Mouse (Mus musculus) hindbrain, embryonic 15.5 days (tissue): ENCODE results near the gene Tmem220. TPM values are rescaled to one million over a fixed set of nuclear protein-coding genes. Genes with fewer than 3 reads are reported as not detected.
A peak's percentile ranks its signal among the peaks of the same experiment; 100 is the strongest.

Source experiments
- ATAC-seq: fragments of 200-750 bp; cut with Nextera tagmentation; 2 replicates; pipeline ENCODE4 v1.8.0; 2017; ENCODE audit warnings: low read depth, moderate number of reproducible peaks, moderate TSS enrichment; ENCODE audit not compliant: low FRiP score
- H3K27ac ChIP-seq: fragments of 300-500 bp; sonication (generic); replicated peaks from 2 replicates; pipeline ENCODE4 v1.5.1; 2015; ENCODE audit warnings: mild to moderate bottlenecking, inconsistent platforms
- H3K27me3 ChIP-seq: fragments of 300-500 bp; sonication (generic); 2 replicates; pipeline ENCODE4 v1.6.1; 2015; ENCODE audit warnings: control low read depth, inconsistent platforms
- H3K36me3 ChIP-seq: fragments of 300-500 bp; sonication (generic); 2 replicates; pipeline ENCODE4 v1.6.1; 2015; ENCODE audit warnings: control low read depth, inconsistent platforms
- H3K4me1 ChIP-seq: fragments of 300-500 bp; sonication (generic); replicated peaks from 2 replicates; pipeline ENCODE4 v1.6.1; 2015; ENCODE audit warnings: control low read depth, inconsistent platforms
- H3K4me2 ChIP-seq: fragments of 300-500 bp; sonication (generic); 2 replicates; pipeline ENCODE4 v1.6.1; 2015; ENCODE audit warnings: moderate library complexity, mild to moderate bottlenecking, inconsistent platforms
- H3K4me3 ChIP-seq: fragments of 300-500 bp; sonication (generic); 2 replicates; pipeline ENCODE4 v1.5.1; 2015; ENCODE audit warnings: mild to moderate bottlenecking, inconsistent platforms
- H3K9ac ChIP-seq: fragments of 300-500 bp; sonication (generic); 2 replicates; pipeline ENCODE4 v1.6.1; 2015; ENCODE audit warnings: inconsistent platforms
- H3K9me3 ChIP-seq: fragments of 300-500 bp; sonication (generic); 2 replicates; pipeline ENCODE4 v1.6.1; 2016; ENCODE audit warnings: control low read depth, inconsistent platforms
- WGBS: fragments of 180-500 bp; shearing (Covaris S2); methylation state at CpG from one replicate; pipeline ENCODE4 v1.1.7; 2015; 5-methylcytosine and 5-hydroxymethylcytosine counted together
- polyA plus RNA-seq: library from polyadenylated mRNA; unstranded; fragments of >200 nt; fragmentation: Nextera tagmentation; extraction: Ambion mirVana; gene quantifications from 2 replicates; pipeline ENCODE4 v1.2.1, GENCODE M21; 2015

The Tmem220 gene
- polyA plus RNA-seq, 1 experiment from 2014 or later, result 0.34 TPM

GRCm38 (mm10) chr11:67047199-67047598, 22.2 kb downstream of the Tmem220 start:
- no peak overlapping the region for H3K4me2 ChIP-seq
- H3K4me3 ChIP-seq, result no peak overlapping the region
- no peak overlapping the region for H3K9ac ChIP-seq
- H3K27ac ChIP-seq, result no peak overlapping the region
- ATAC-seq, result no peak
- 91% methylated on average over 5 of the region's 5 CpGs for WGBS
- peaks cover 12% of the 10 kb centered on the region; the same call in 1 of the 2 replicates for H3K4me1 ChIP-seq
- no peaks in the 10 kb centered on the region for H3K27me3 ChIP-seq
- no peaks in the 10 kb centered on the region for H3K9me3 ChIP-seq
- peaks cover 9% of the 10 kb centered on the region; the same call in 1 of the 2 replicates for H3K36me3 ChIP-seq

GRCm38 (mm10) chr11:67048496-67048895, 23.5 kb downstream of the Tmem220 start:
- 95% methylated on average over 8 of the region's 8 CpGs for WGBS
- no peak overlapping the region for H3K27ac ChIP-seq

DNA sequence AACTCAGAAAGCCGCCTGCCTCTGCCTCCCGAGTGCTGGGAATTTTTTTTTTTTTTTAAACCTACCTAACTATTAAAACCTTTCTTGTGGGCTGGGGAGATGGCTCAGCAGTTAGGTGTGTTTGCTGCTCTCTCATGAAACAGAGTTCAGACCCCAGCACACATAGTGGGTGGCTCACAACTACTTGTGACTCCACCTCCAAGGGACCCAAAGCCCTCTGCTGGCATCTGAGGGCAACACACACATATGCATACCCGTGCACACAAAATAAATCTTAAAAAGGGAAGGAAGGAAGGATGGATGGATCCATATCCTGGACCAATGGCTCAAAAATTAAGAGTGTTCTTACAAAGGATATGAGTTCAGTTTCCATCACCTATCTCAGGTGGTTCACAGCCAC, 24.3 kb downstream of the Tmem220 start:
- WGBS, result 97% methylated on average over 3 of the region's 3 CpGs

More at GRCm38 (mm10) chr11:67048496-67048895, 23.5 kb downstream of the Tmem220 start:
- Histone ChIP-seq H3K27me3 (no peaks in the 10 kb centered on the region), H3K4me3 (no peak overlapping the region), H3K9me3 (no peaks in the 10 kb centered on the region), H3K4me2 (no peak overlapping the region), H3K4me1 (peaks cover 19% of the 10 kb centered on the region), H3K9ac (no peak overlapping the region), H3K36me3 (peaks cover 9% of the 10 kb centered on the region; the same call in 1 of the 2 replicates)
- ATAC-seq, result no peak

DNA sequence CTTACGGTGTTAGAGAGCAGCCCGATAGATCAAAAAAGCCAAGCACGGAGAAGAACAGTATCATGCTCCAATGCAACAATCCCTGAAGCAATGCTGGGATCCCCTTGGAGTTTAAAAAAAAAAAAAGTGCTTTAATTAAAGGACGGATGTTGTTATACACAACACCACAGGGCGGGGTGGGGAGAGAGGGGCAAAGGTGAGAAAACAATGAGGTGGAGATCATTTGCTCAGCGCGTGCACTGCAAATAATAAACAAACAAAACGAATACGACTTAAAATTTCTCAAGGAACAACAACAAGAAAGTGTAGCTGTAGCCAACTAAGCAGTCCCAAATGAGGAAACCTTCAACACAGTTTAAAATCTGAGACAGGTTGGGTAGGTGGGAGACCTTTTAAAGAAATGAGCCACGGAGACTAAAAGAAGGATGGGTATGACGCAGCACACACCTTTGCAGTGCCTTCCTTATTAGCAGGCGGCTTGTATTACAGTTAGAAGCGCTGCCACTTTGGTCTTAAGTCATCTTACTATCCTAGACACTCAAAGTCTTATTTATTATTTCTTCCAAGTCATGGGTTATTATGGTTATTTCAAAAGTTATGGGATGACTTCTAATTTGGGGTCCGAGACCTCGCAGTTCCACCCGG, 26.8 kb downstream of the Tmem220 start:
- peak overlapping the region; percentile 78 for H3K4me3 ChIP-seq
- peak overlapping the region; percentile 83 for H3K27ac ChIP-seq
- H3K4me1 ChIP-seq, result peaks cover 29% of the 10 kb centered on the region
- H3K27me3 ChIP-seq, result no peaks in the 10 kb centered on the region
- H3K4me2 ChIP-seq, result peak overlapping the region; percentile 70
- 9% methylated on average over 16 of the region's 16 CpGs for WGBS
- H3K9me3 ChIP-seq, result no peaks in the 10 kb centered on the region
- H3K9ac ChIP-seq, result peak overlapping the region; percentile 77
- peaks cover 22% of the 10 kb centered on the region for H3K36me3 ChIP-seq
- ATAC-seq, result peak; percentile 38; the same call in 1 of the 2 replicates

More for the DNA sequence above, 24.3 kb downstream of the Tmem220 start:
- Histone ChIP-seq H3K4me2 (no peak overlapping the region), H3K27me3 (no peaks in the 10 kb centered on the region), H3K9ac (no peak overlapping the region), H3K36me3 (peaks cover 9% of the 10 kb centered on the region; the same call in 1 of the 2 replicates), H3K27ac (no peak overlapping the region), H3K9me3 (no peaks in the 10 kb centered on the region), H3K4me1 (peaks cover 27% of the 10 kb centered on the region), H3K4me3 (no peak overlapping the region)
- no peak for ATAC-seq

DNA sequence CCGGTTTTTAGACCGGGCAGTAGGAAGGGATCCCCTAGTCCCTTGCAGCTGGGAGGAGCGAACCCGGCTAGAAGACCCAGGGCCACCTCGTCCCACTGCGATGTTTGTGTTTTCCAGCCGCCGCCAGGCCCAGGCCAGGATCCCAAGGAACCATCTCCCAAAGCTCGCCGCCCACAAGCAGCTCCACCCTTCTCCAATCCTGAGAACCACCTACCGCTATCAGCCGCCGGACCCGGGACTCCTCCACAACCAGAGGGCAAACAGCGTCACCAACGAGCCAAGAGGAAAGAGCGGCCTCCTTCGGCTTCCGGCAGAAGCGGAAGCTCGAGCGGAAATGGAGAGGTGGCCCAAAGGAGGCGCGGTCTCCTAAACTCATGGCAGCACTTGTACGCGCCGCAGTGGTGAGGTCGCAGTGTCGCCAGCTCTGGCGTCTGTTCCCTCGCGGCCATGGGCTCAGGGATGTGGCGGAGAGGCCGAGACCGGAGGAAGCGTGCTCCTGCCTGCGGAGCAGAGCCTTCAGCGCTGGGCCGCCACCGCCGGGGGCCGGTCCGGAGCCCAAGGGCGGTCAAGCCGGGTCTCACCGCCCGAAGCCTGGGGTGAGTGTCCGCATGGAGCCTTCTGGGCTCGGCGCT, 27.5 kb downstream of the Tmem220 start, which contains the start of the genes Adprm and Sco1:
Adprm (minus strand) TSS at position 274 of the 632 bp plus-strand sequence.
Sco1 (plus strand) TSS at position 350 of the 632 bp plus-strand sequence.
- Histone ChIP-seq H3K4me2 (peak within 1 kb of the TSS; percentile 70), H3K4me3 (peak within 1 kb of the TSS; percentile 78), H3K27ac (peak within 1 kb of the TSS; percentile 83), H3K9me3 (no peaks in the 10 kb centered on the region), H3K27me3 (no peaks in the 10 kb centered on the region), H3K36me3 (peaks cover 28% of the 10 kb centered on the region), H3K4me1 (peaks cover 29% of the 10 kb centered on the region), H3K9ac (peak within 1 kb of the TSS; percentile 77)
- WGBS, result 0% methylated on average over 50 of the region's 50 CpGs
- peak; percentile 95 for ATAC-seq

DNA sequence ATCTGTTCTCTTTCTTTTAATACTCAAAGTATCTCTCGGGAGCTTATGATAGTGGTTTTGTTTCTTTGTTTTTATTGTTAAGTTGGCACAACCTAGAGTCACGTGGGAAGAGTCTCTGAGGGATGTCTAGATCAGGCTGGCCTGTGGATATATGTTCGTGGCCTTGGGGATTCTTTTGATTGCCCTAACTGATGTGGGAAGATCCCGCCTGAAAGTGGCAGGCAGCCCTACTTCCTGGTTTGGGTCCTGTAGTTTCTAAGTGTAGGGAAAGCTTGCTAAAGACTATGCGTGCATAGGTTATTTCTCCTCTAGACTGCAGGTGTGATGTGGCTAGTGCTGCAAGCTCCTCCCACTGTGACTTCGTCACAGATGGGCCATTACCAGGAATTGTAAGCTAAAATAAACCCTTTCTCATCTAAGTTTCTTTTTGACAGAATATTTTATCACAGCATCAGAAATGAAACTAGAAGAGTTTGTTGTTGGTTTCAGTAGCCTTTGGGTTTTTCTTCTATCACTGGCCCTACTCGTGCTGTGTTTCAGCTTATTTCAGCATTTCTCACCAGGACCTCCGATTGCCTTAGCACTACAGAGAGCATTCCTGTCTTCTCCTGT, 29.9 kb downstream of the Tmem220 start:
- WGBS, result 92% methylated on average over 8 of the region's 8 CpGs
- no peaks in the 10 kb centered on the region for H3K9me3 ChIP-seq
- no peak for ATAC-seq
- no peak overlapping the region for H3K4me3 ChIP-seq
- H3K4me2 ChIP-seq, result no peak overlapping the region
- peaks cover 29% of the 10 kb centered on the region for H3K4me1 ChIP-seq
- no peak overlapping the region for H3K27ac ChIP-seq
- H3K27me3 ChIP-seq, result no peaks in the 10 kb centered on the region
- H3K9ac ChIP-seq, result no peak overlapping the region
- H3K36me3 ChIP-seq, result peaks cover 44% of the 10 kb centered on the region

DNA sequence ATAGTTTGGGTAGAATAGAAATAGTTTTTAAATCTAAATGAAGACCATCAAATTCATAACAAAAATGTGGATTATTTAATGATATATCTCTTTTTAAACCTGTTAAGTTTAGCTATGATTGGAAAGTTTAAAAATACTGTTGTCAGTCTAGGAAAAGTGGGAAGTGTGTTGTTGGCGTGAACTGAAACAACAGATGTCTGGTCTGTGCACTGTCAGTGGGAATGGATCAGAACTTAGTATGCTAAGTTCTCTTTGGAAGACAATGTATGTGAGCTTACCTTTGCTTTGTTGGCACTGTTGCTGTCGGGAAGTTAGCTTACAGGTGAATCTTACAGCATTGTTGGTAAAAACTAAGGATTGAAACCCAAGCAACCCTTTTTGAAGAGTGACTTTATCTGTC, 36.4 kb downstream of the Tmem220 start:
- WGBS, result 93% methylated on average over 2 of the region's 2 CpGs
- Histone ChIP-seq H3K36me3 (peaks cover 84% of the 10 kb centered on the region), H3K4me3 (no peak overlapping the region), H3K27me3 (no peaks in the 10 kb centered on the region), H3K4me2 (no peak overlapping the region), H3K4me1 (no peaks in the 10 kb centered on the region), H3K9me3 (no peaks in the 10 kb centered on the region), H3K27ac (no peak overlapping the region), H3K9ac (no peak overlapping the region)
- ATAC-seq, result no peak

DNA sequence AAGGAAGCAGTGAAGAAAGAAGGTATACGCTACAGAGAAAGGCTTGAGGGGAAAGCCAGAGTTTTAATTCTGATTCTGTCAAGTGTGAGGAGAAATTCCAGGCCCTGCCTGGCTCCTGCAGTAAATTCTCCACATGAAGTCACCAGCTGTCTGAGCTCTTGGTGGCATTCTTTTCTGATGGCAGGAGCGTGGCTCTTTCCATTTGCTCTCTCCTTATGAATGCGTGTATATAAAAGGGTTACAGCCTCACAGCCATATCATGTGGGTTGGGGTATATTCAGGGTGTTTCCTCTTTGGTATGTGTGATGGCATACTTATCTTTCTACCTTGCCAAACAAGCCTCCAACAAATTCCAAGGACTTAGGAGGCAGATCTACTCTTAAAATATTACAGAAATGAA, 37.8 kb downstream of the Tmem220 start:
- no peak for ATAC-seq
- 90% methylated on average over 3 of the region's 3 CpGs for WGBS
- Histone ChIP-seq H3K27me3 (no peaks in the 10 kb centered on the region), H3K27ac (no peak overlapping the region), H3K4me1 (no peaks in the 10 kb centered on the region), H3K36me3 (peaks cover 74% of the 10 kb centered on the region), H3K4me2 (no peak overlapping the region), H3K9ac (no peak overlapping the region), H3K9me3 (no peaks in the 10 kb centered on the region), H3K4me3 (no peak overlapping the region)

DNA sequence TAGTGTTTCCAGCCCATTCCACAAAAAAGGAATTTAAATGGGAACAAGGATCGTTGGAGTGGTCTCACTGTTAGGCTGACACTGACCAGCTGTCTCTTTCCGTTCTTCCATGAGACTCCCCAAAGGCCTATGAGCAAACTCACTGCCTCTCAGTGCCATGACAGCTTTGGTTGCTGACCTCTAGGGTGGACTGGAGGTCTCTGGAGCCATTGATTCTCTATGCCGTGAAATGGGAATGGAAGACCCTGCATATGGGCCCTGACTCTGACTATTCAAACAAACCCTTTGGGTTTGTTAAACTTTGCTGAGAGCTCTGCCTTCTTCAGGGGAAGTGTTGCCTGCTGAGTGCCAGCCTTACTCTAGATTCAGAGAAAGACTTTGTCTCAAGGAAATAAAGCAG, 42.8 kb downstream of the Tmem220 start:
- Histone ChIP-seq H3K36me3 (peaks cover 36% of the 10 kb centered on the region), H3K4me3 (no peak overlapping the region), H3K27ac (no peak overlapping the region), H3K4me1 (no peaks in the 10 kb centered on the region), H3K9me3 (no peaks in the 10 kb centered on the region), H3K27me3 (no peaks in the 10 kb centered on the region), H3K4me2 (no peak overlapping the region), H3K9ac (no peak overlapping the region)
- no peak for ATAC-seq
- 84% methylated on average over 3 of the region's 3 CpGs for WGBS

DNA sequence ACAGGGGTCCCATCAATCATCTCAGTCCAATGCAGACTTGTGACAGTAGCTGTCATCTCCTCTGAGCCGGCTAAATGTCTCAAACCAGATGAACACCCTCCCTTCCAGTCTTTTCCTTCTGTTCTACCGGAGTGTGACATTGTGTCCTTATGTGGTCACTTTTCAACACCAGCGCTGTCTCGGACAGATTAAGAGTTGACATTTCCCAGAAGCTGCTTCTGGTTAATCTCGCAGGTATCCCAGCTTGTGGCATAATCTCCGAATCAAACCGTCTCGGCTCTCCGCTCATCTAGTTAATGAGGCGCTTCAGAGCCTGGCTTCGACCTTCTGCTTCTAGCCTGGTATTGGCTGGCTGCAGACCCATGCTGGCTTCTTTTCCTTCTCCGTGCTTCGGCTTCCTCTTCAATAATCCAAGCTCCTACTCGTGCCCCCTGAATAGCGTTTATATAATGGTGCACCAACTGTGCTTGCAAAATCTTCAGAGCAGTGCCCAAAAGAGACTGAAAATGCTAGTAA, 47.7 kb downstream of the Tmem220 start:
- Histone ChIP-seq H3K9ac (no peak overlapping the region), H3K27me3 (no peaks in the 10 kb centered on the region), H3K9me3 (no peaks in the 10 kb centered on the region), H3K4me2 (no peak overlapping the region), H3K27ac (no peak overlapping the region), H3K36me3 (no peaks in the 10 kb centered on the region), H3K4me3 (no peak overlapping the region), H3K4me1 (no peaks in the 10 kb centered on the region)
- ATAC-seq, result no peak
- WGBS, result 58% methylated on average over 15 of the region's 15 CpGs

DNA sequence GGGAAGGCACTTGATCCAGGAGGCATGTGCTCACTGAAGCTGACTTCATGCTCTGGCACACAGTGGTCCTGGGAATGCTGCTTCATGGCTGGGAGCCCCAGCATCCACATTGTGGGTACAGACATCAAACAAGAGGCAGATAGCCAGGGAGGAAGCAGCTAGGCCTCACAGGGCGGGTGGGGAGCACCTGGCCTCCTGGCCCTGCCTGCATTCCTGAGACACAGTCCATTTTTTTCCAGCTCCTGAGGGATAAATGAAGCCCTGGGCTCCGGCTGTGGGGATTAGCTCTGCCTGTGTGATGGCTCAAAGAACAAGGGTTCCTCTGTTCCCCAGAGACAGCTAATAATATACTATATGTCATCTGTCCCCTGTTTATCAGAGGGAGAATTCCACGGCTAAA, 50.1 kb downstream of the Tmem220 start:
- WGBS, result 24% methylated on average over 3 of the region's 3 CpGs
- H3K36me3 ChIP-seq, result no peaks in the 10 kb centered on the region
- H3K27me3 ChIP-seq, result no peaks in the 10 kb centered on the region
- H3K27ac ChIP-seq, result no peak overlapping the region
- no peak for ATAC-seq
- H3K9ac ChIP-seq, result no peak overlapping the region
- no peak overlapping the region for H3K4me3 ChIP-seq
- H3K4me1 ChIP-seq, result peaks cover 3% of the 10 kb centered on the region; the same call in 1 of the 2 replicates
- no peaks in the 10 kb centered on the region for H3K9me3 ChIP-seq
- H3K4me2 ChIP-seq, result no peak overlapping the region

DNA sequence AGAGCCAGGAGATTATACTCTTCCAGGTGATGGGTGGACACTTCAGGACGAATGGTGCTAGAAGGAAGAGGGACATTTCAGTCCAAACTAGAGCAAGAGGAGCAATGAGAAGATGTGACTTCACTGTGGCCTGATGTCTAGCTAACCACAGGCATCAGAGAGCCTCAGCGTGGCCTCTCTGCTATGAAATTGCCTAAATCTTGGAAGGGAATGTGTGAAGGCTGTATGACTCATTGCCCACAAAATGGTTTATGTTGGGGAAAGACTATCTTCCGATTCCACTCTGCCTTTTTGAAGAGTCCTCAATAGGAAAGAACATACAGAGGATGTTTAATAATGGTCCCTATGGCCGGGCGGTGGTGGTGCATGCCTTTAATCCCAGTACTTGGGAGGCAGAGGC, 51.8 kb downstream of the Tmem220 start:
- no peak overlapping the region for H3K4me3 ChIP-seq
- 92% methylated on average over 5 of the region's 5 CpGs for WGBS
- no peaks in the 10 kb centered on the region for H3K36me3 ChIP-seq
- no peaks in the 10 kb centered on the region for H3K27me3 ChIP-seq
- H3K4me1 ChIP-seq, result peaks cover 5% of the 10 kb centered on the region; the same call in 1 of the 2 replicates
- ATAC-seq, result no peak
- H3K9me3 ChIP-seq, result no peaks in the 10 kb centered on the region
- H3K4me2 ChIP-seq, result no peak overlapping the region
- H3K9ac ChIP-seq, result no peak overlapping the region
- H3K27ac ChIP-seq, result no peak overlapping the region
